Mouse (Mus musculus): ENCODE data around the gene Cracr2b. TPM values are rescaled to one million over a fixed set of nuclear protein-coding genes. Genes with fewer than 3 reads are reported as not detected.

Gene Cracr2b
- polyA plus RNA-seq (2015; fragmentation: Nextera tagmentation; extraction: Ambion mirVana), result 23.7 and 24.1 TPM in 2 replicates

- Histone ChIP-seq H3K4me3 (ENCODE audit: low read length) (peak within 1 kb of the TSS; percentile 59), H3K4me1 (ENCODE audit: insufficient read depth, low read length) (peaks cover 45% of the 10 kb centered on the region), H3K9ac (replicated peaks; ENCODE audit: low read length) (peak within 1 kb of the TSS; percentile 68), H3K27ac (ENCODE audit: low read length) (no peak within 1 kb of the TSS), H3K4me2 (replicated peaks; ENCODE audit: low read depth, low read length) (peak within 1 kb of the TSS; percentile 79), H3K27me3 (ENCODE audit: insufficient read depth, low read length) (peaks cover 34% of the 10 kb centered on the region), H3K9me3 (ENCODE audit: low read length) (no peaks in the 10 kb centered on the region), H3K36me3 (ENCODE audit: insufficient read depth, low read length) (peaks cover 11% of the 10 kb centered on the region)
- no peak for ATAC-seq (ENCODE audit: low FRiP score, low TSS enrichment)
- WGBS, result 75% methylated on average over 15 of the region's 15 CpGs
Observed at GRCm38 (mm10) chr7:141460391-141461113, at the start of gene Cracr2b. Gene Cracr2b (plus strand): TSS chr7:141461094.

DNA sequence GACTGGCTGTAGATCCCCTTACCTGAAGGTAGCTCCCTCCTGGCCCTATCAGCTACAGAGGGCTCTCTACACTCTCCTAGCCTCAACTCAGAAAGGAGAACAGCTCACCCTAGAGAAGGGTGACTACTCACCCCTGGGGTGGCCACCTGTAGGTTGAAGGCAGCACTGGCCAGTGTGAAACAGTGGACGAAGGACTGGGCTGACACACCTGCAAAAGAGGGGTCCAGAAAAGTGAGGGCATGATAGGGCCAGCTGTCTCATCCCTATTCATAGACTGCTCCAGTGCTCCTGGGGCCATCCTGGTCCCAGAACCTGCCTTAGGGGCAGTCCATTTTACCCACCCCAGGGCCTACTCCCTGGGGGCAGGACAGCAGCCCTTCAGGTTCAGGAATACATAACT is 49.2 kb upstream of the Cracr2b start:
- Histone ChIP-seq H3K9me3 (ENCODE audit: low read length) (no peaks in the 10 kb centered on the region), H3K27me3 (ENCODE audit: insufficient read depth, low read length) (no peaks in the 10 kb centered on the region), H3K4me2 (replicated peaks; ENCODE audit: low read depth, low read length) (no peak overlapping the region), H3K9ac (replicated peaks; ENCODE audit: low read length) (no peak overlapping the region), H3K4me1 (ENCODE audit: insufficient read depth, low read length) (peaks cover 15% of the 10 kb centered on the region), H3K4me3 (ENCODE audit: low read length) (no peak overlapping the region), H3K36me3 (ENCODE audit: insufficient read depth, low read length) (peaks cover 24% of the 10 kb centered on the region), H3K27ac (ENCODE audit: low read length) (no peak overlapping the region)
- ATAC-seq (ENCODE audit: low FRiP score, low TSS enrichment), result no peak
- 87% methylated on average over 1 of the region's 1 CpGs for WGBS

DNA sequence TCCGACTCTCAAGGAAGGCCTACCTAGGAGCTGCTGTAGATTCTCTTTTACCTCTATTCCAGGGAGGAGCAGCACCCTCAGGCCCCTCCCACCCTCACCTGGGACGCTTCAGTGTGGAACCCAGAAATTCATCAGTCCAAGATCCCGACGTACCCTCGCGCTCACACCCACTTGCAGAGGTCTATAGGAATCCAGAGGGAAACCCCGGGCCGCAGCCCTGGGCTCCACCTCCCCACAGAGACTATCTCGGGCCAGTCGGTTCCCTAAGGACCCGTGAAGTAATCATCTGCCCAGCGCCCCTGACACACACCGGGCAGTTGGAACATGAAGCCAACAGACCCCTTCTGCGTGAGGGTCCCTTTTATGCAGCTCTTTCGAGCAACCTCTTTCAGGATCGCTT is 47.6 kb upstream of the Cracr2b start:
- H3K4me1 ChIP-seq (ENCODE audit: insufficient read depth, low read length), result peaks cover 15% of the 10 kb centered on the region
- ATAC-seq (ENCODE audit: low FRiP score, low TSS enrichment), result peak; percentile 25

DNA sequence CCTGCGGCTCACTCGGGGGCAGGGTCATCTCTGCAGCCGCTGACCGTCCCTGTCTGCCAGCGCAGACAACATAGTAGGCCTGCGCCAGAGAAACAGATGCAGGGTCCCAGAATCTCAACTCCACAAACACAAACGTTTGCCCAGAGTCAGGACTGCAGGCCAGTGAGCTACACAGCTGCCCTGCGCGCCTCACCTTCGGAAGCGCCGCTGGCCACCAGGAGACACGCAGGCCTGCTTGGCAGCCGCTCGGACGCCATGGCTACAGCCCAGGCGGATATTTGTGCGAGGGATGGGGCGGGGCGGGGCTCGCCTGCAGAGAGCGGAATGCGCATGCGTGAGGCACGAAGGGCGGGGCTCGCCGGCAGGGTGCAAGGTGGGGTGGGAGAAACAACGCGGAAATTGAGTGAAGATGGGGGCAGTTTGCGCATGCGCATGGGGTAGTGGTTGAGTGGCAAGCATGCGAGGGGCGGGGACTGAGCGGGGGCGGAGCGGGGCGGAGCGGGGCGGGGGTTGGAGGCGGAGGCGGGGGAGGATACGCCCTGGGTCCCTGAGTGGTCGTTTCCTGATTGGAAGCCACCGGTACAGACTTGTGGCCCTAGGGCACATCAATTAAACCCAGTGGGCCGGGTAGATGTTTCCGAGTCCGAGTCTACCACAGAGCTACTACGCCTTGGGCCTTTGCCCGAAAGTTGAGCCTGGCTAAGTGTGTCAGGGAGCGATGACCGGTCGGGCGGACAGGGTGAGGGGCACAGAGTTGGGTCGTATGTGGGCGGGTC is 46.9 kb upstream of the Cracr2b start, which contains the start of gene Gatd1:
Gene Gatd1 (minus strand): TSS at position 328 of the 776 bp plus-strand sequence.
- H3K9me3 ChIP-seq (ENCODE audit: low read length), result no peaks in the 10 kb centered on the region
- H3K9ac ChIP-seq (replicated peaks; ENCODE audit: low read length), result peak within 1 kb of the TSS; percentile 89
- peaks cover 17% of the 10 kb centered on the region for H3K36me3 ChIP-seq (ENCODE audit: insufficient read depth, low read length)
- H3K27me3 ChIP-seq (ENCODE audit: insufficient read depth, low read length), result no peaks in the 10 kb centered on the region
- peak; percentile 92 for ATAC-seq (ENCODE audit: low FRiP score, low TSS enrichment)
- under 1% methylated on average over 54 of the region's 56 CpGs for WGBS
- H3K27ac ChIP-seq (ENCODE audit: low read length), result peak within 1 kb of the TSS; percentile 92
- H3K4me1 ChIP-seq (ENCODE audit: insufficient read depth, low read length), result peaks cover 19% of the 10 kb centered on the region
- peak within 1 kb of the TSS; percentile 84 for H3K4me3 ChIP-seq (ENCODE audit: low read length)
- peak within 1 kb of the TSS; percentile 93 for H3K4me2 ChIP-seq (replicated peaks; ENCODE audit: low read depth, low read length)

More for the DNA sequence above, 47.6 kb upstream of the Cracr2b start:
- 2% methylated on average over 16 of the region's 16 CpGs for WGBS
- Histone ChIP-seq H3K27me3 (ENCODE audit: insufficient read depth, low read length) (no peaks in the 10 kb centered on the region), H3K4me3 (ENCODE audit: low read length) (peak overlapping the region; percentile 84), H3K9ac (replicated peaks; ENCODE audit: low read length) (peak overlapping the region; percentile 89), H3K27ac (ENCODE audit: low read length) (peak overlapping the region; percentile 92), H3K9me3 (ENCODE audit: low read length) (no peaks in the 10 kb centered on the region), H3K36me3 (ENCODE audit: insufficient read depth, low read length) (peaks cover 20% of the 10 kb centered on the region), H3K4me2 (replicated peaks; ENCODE audit: low read depth, low read length) (peak overlapping the region; percentile 93)

DNA sequence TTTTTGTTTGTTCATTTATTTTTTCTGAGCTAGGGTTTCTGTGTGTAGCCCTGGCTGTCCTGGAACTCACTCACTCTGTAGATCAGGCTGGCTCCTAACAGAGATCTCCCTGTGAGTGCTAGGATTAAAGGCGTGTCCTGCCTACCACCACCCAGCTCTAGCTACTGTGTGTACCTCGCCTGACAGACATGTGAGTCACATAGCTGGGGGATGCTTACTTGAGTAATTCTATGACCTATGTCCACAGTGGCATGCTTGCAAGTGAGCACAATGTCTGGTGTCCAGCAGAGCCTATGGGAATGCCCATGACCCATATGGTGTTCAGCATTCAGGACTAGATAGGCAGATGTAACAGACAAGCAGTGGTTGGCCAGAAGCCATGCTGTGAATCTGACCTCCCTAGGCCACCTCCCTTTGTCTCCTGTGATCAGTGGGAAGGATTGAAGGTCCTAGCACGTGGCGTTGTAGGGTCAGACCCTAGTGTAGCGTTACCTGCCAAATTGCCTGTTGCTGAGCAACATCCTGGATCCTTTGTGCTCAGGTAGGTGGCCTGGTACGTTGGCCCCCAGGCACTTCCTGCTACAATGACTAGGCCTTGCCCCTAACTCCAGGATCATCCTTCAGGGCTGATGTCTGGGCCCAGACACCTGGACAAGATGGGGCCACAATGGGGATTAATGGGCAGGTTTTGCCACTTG is 44.6 kb upstream of the Cracr2b start:
- ATAC-seq (ENCODE audit: low FRiP score, low TSS enrichment), result no peak
- Histone ChIP-seq H3K9ac (replicated peaks; ENCODE audit: low read length) (no peak overlapping the region), H3K4me3 (ENCODE audit: low read length) (no peak overlapping the region), H3K4me2 (replicated peaks; ENCODE audit: low read depth, low read length) (no peak overlapping the region), H3K27ac (ENCODE audit: low read length) (no peak overlapping the region), H3K9me3 (ENCODE audit: low read length) (no peaks in the 10 kb centered on the region), H3K4me1 (ENCODE audit: insufficient read depth, low read length) (peaks cover 17% of the 10 kb centered on the region), H3K27me3 (ENCODE audit: insufficient read depth, low read length) (no peaks in the 10 kb centered on the region), H3K36me3 (ENCODE audit: insufficient read depth, low read length) (no peaks in the 10 kb centered on the region)
- 83% methylated on average over 6 of the region's 6 CpGs for WGBS

DNA sequence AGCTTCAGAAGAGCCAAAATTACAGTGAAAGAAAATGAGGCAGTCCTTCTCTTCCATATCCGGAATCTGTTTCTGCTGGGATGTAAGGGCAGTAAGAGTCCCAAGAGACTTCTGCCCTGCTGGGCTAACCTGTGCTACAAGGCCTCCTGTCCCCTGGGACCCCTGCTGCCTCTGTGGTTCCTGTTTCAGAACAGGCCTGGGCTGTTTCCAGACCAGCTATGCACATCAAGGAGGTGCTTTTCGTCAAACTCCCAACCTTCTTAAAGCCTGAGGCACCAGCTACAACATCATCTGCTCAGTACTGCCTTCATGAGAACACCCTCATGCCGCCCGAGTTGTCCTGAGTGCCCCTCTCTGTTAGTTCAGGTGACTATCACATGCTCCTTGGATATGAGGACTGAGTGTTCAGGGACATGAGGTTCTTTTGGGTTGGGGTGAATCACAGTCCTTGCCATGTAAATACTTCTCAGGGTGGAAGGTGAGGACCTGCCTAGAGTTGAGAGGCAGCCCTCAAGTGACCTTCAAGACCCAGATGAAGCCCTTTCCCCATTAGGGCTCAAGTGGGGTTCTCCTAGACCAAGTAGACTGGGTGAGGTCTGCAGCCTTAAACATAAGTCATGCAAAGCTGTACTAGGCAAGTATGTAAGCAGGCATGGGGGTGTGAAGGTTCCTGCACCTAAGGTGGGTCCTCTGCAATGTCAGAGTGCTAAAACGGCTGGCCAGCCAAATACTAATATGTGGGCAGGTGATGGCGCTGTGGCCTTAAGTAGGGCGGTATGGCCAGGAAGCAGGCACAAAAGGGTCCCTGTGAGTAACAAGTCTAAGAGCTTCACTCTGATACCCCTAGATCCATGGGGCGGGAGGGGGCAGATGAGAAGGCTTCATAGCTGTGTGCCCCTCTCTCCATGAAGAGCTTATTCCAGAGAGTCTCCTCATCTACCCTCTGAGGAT is 42.9 kb upstream of the Cracr2b start:
- WGBS, result 68% methylated on average over 8 of the region's 8 CpGs
- H3K9me3 ChIP-seq (ENCODE audit: low read length), result no peaks in the 10 kb centered on the region
- ATAC-seq (ENCODE audit: low FRiP score, low TSS enrichment), result no peak
- no peak overlapping the region for H3K9ac ChIP-seq (replicated peaks; ENCODE audit: low read length)
- no peak overlapping the region for H3K4me2 ChIP-seq (replicated peaks; ENCODE audit: low read depth, low read length)
- H3K4me3 ChIP-seq (ENCODE audit: low read length), result no peak overlapping the region
- H3K27ac ChIP-seq (ENCODE audit: low read length), result no peak overlapping the region
- no peaks in the 10 kb centered on the region for H3K36me3 ChIP-seq (ENCODE audit: insufficient read depth, low read length)
- no peaks in the 10 kb centered on the region for H3K27me3 ChIP-seq (ENCODE audit: insufficient read depth, low read length)
- peaks cover 13% of the 10 kb centered on the region for H3K4me1 ChIP-seq (ENCODE audit: insufficient read depth, low read length)

DNA sequence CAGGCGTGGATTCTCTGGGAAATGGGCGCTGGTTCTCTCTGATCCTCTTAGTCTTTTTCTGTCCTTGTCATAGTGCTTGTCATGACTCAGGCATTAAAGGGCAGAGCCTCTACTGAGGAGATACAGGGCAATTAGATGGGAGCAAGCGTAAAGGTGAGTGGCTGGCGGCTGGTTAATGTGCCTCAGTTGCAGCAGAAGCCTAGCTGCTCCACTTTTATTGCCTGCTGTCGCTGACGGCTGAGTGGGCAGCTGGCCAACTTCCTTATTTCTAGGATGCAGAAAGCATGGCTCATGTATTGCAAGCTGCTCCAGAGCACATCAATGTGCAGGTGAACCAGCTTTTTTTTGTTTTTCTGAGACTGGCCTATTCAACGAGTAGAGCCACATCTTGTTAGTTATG is 41.9 kb upstream of the Cracr2b start:
- Histone ChIP-seq H3K27me3 (ENCODE audit: insufficient read depth, low read length) (no peaks in the 10 kb centered on the region), H3K27ac (ENCODE audit: low read length) (no peak overlapping the region), H3K4me2 (replicated peaks; ENCODE audit: low read depth, low read length) (no peak overlapping the region), H3K9ac (replicated peaks; ENCODE audit: low read length) (peak overlapping the region; percentile 38; the same call in 1 of the 2 replicates), H3K4me3 (ENCODE audit: low read length) (no peak overlapping the region), H3K4me1 (ENCODE audit: insufficient read depth, low read length) (peaks cover 10% of the 10 kb centered on the region), H3K36me3 (ENCODE audit: insufficient read depth, low read length) (no peaks in the 10 kb centered on the region), H3K9me3 (ENCODE audit: low read length) (no peaks in the 10 kb centered on the region)
- ATAC-seq (ENCODE audit: low FRiP score, low TSS enrichment), result no peak
- WGBS, result 41% methylated on average over 7 of the region's 7 CpGs

GRCm38 (mm10) chr7:141420030-141420702 is 40.7 kb upstream of the Cracr2b start:
- WGBS, result 77% methylated on average over 9 of the region's 9 CpGs
- Histone ChIP-seq H3K4me3 (ENCODE audit: low read length) (no peak overlapping the region), H3K9ac (replicated peaks; ENCODE audit: low read length) (no peak overlapping the region), H3K27me3 (ENCODE audit: insufficient read depth, low read length) (no peaks in the 10 kb centered on the region), H3K27ac (ENCODE audit: low read length) (no peak overlapping the region), H3K36me3 (ENCODE audit: insufficient read depth, low read length) (no peaks in the 10 kb centered on the region), H3K4me1 (ENCODE audit: insufficient read depth, low read length) (peaks cover 4% of the 10 kb centered on the region; the same call in 1 of the 2 replicates), H3K4me2 (replicated peaks; ENCODE audit: low read depth, low read length) (no peak overlapping the region), H3K9me3 (ENCODE audit: low read length) (no peaks in the 10 kb centered on the region)
- no peak for ATAC-seq (ENCODE audit: low FRiP score, low TSS enrichment)

Data from kidney, embryonic 16.5 days (tissue).